Mouse (Mus musculus) embryo, embryonic 10 days (tissue): ENCODE results near the gene Kbtbd8.
A peak's percentile ranks its signal among the peaks of the same experiment; 100 is the strongest.

Experiments
- DNase-seq: peaks from one replicate; pipeline ENCODE4 v3.0.0-alpha.2; 2015; ENCODE audit warnings: low spot score

Gene Kbtbd8

DNA sequence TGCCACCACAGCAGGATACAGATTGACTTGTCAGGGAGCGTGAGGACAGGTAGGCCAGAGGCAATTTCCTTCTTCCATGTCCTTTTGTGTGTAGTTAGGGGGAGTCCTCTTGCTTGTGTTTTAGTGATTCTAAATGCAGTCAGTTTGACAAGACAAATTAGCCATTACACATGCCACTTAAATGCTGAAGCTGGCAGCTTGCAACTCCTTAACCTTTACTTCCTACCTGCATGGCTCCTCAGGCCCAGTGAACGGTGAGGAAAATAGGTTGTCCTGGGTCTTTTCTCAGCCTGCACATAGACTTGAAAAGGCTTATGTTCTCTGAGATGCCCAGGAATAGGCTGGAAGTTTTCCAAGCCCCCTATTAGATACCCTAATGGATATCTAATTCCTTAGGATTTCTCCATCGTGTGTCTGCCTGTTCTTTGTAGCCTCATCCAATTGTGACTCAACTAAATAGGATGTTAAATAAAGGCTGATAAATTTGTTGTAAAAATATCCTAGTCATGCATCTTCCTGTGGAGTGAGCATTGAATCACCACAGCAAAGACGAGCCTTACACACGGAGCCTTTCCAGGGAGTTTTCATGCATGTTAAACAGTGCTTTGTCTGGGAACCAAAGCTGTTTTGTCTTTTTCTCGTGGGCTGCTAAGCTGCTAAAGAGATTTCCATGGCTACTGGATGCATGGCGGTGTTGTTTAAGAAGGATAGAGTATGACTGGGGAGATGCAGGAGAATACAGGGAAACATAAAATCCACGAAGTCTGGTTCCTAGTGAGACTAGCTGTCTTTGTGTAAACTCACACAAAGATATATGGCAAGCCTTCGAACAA is 57.5 kb downstream of the Kbtbd8 start:
- DNase-seq: peak; percentile 37
